Mouse (Mus musculus): ENCODE results near the gene Fgf7.

Fgf7 gene

DNA sequence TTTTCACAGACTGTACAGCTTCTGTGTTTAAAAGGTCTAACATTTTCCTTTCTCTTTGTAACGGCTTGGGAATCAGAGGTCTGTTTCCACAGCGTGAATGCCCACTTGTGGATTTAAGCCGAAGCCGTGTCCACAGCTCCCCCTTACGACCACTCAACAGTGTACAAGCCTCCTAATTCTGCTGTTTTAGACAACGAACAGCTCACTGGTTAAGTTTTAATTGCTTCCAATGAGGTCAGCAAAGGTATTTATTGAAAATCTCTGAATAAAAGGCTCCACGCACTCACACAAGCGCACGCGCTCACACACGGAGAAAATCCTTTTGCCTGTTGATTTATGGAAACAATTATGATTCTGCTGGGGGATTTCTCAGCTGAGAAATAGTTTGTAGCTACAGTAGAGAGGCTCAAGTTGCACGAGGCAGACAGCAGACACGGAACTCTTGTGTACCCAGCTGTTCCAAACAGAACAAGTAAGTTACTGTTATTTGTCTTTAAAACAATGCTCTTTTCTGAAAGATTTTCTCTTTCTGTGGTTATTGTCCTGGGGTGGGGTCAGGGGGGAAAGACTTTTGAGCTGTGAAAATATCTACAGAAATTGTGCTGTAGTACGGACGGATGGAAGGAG, at the start of gene Fgf7:
Fgf7 (plus strand) TSS at position 280 of the 627 bp plus-strand sequence.
- peak; percentile 12 for DNase-seq (ENCODE audit: low read depth, low spot score)

DNA sequence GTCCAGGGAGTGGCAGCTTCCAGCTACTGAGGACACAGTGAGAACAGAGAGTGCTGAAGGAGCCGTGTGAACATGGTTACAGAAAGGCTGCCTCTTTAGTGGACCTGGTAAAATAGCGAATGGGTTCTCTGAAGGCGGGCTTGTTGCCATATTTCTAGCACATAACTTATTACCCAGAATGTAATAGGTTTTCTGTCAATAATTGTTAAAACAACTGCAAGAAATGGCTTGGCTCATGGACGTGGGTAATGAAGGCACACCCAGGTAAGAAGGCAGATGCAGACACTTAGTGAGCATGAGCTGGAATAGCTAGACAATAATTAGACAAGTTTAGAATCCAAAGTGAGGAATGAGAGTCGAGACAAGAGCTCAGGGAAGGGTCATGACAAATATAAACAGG, 32.2 kb upstream of the Fgf7 start:
- no peak for DNase-seq (ENCODE audit: low read depth, low spot score)

GRCm38 (mm10) chr2:126006088-126006487, 28.4 kb upstream of the Fgf7 start:
- peak; percentile 10 for DNase-seq (ENCODE audit: low read depth, low spot score)

GRCm38 (mm10) chr2:126006742-126007141, 27.7 kb upstream of the Fgf7 start:
- DNase-seq (ENCODE audit: low read depth, low spot score): no peak

DNA sequence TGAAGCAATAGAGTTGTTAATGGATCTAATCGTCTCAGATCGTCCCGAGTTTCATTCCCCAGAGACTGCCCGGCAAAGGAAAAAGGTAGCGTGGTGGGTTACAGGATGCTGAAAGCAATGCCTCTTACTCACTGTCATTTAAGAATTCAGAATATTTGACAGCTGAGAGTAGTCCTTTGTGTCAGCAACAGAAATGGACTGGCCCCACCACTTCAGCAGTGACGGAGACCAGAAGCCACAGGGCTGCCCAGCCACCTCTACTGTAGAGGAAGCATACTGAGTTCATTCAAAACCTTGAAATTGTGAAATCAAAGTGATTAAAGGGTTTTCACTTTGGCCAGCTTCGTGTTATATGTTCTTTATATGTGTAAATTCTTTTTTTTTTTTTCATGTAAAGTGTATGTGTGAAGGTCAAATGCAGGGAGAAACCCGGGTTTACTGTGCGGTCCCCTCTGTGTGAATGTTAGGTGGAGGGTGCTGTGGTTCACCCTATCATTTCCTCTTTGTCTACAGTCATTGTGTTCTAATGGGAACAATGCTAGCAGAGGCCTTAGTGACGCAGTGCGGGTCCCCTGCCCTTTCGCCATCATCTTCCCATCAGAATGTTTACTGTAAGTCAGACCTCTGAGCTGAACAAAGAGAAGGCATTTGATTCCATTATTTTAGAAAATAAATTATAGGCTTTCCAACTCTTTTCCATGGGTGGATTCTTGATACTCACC, 19.3 kb upstream of the Fgf7 start:
- no peak for DNase-seq (ENCODE audit: low read depth, low spot score)

GRCm38 (mm10) chr2:126015763-126016473, 18.5 kb upstream of the Fgf7 start:
- no peak for DNase-seq (ENCODE audit: low read depth, low spot score)

GRCm38 (mm10) chr2:126031186-126031900, 3.1 kb upstream of the Fgf7 start:
- DNase-seq (ENCODE audit: low read depth, low spot score): no peak

DNA sequence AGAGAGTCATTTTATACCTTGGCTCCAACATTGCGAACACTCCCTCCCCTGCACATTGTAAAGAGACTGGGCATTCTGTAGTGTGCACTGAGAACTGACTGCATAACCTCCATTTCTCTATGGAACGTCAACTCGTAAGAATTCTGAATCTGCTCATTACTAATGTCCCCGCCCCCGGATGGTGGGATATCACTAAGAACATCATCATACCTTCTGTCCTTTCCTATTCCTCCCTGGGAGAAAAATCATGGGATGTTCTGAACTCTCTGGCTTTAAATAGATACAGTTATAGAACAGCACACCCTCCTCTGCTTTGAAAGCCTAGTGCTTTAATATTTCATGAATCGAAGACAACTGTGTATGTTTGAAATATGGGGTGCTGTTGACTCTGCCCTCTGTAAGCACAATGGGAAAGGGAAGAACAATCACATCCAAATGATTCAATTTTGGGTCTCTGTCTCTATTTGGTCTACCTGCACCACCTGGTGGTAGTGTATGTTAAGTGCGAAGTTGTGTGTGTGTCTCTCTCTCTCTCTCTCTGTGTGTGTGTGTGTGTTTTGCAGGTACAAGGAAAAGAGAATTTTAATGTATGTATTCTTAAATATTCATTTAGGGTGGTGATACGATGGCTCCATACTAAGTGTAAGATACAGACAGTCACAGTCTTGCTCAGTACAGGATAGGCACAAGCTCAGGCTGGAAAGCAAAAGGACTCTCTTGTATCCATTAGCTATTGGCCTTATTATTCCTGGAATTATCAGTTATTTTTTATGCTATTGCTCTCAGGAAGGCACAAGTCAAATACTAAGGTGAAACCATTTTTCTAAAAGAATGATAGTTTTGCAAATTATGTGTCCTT, 1.1 kb upstream of the Fgf7 start:
- no peak for DNase-seq (ENCODE audit: low read depth, low spot score)

DNA sequence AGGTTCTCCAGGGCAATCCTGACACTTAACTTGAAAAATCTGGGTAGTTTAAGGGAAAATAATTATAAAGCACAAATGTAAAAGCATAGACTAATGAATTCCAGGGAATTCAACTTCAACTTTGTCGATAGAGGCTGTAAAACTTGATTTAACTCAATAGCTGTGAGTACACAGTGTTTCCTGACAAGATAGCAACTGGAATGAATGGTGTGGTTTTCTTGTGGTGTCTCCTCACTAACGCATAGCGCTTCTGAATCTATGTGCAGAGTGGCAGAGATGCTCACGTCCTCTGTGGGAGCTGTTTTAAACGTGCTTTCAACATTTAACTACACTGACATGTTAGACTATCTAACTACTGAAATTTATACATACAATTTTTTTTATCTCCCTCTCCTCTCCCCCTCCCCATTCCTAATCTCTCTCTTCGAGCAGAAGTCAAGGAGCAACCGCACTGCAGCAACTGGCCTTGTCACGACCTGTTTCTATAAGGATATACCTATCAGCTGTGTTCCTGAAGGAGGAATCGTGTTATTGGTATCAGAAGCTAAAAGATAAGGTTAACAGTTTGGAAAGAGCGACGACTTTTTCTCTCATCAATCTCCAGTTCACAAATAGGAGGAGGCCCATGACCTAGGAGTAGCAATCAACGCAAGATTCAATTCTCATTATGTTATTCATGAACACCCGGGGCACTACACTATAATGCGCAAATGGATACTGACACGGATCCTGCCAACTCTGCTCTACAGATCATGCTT, 734 bp downstream of the Fgf7 start:
- no peak for DNase-seq (ENCODE audit: low read depth, low spot score)

GRCm38 (mm10) chr2:126036121-126036520, 1.7 kb downstream of the Fgf7 start:
- DNase-seq (ENCODE audit: low read depth, low spot score): no peak

DNA sequence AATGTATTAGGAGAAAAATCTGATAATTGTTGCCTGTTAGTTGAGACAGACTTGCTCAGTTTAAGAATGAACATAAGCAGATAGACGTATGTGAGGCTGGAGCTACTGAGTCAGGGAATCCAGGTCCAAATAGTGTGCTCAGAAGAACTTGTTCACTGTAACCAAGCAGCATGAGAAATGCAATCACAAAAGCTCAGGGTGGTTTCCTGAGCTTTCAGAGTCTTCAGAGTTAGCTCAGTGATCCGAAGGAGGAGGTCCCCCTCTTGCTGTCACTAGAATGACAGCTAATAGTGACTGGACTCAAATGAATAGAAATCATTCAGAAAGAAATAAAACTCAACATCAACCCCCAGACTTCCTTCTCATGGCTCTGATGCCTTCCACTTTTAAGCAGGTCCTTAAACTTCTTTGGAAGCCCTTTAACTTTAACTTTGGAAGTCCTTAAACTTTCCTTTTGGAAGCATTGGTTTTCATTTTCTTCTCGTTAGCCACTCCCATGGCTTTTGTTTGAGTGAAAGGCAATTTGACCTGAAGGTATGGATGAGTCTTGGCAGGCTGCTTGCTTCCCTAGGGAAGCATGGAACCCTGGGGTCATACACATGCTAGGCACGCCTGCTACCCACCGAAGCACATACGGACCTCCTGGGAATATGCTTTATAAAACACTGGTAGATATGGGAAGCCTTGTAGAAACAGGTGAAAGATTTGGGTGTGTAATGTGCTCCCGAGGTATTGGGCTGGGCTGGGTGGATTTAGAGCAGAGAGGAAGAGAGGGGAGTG, 4.0 kb downstream of the Fgf7 start:
- DNase-seq (ENCODE audit: low read depth, low spot score): no peak

- DNase-seq (ENCODE audit: low read depth, low spot score): no peak
Measured at GRCm38 (mm10) chr2:126039414-126039891, 5.0 kb downstream of the Fgf7 start.

DNA sequence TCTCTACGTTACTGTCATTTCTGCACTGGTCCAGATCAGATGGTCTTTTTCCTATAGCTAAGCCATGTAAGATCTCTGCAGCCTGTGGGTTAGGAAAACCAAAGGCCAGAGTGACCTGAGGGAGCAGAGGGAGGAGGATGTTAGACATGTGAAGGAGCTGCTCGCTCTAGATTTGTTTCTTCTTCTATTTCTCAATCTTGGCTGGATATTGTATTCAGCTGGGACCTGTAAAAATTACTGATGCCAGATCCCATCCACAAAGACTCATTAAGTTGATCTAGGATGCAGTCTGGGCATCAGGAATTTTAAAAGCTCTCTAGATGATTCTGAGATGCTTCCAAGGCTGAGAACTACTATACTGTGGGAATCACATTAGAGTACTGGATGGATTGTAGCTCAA, 6.2 kb downstream of the Fgf7 start:
- DNase-seq (ENCODE audit: low read depth, low spot score): no peak

DNA sequence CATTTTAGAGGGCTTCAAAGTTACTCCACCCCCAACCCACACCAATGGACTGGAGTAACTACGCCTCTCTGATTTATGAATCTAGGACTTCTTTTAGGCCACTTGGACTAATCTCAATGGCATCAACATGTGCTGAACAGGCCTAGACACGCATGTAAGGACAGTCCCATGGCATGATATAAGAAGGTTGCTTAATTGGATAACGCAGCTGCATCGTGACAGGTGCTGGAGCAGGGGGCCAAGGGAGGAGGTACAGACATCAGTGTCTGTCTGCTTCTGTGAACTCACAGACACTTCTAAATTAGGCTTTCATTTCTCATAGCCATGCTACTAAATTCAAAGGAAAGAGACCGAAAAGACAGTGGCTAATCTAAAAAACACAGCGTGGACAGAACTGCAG, 6.8 kb downstream of the Fgf7 start:
- no peak for DNase-seq (ENCODE audit: low read depth, low spot score)

- no peak for DNase-seq (ENCODE audit: low read depth, low spot score)
Measured at GRCm38 (mm10) chr2:126042674-126043073, 8.2 kb downstream of the Fgf7 start.

DNA sequence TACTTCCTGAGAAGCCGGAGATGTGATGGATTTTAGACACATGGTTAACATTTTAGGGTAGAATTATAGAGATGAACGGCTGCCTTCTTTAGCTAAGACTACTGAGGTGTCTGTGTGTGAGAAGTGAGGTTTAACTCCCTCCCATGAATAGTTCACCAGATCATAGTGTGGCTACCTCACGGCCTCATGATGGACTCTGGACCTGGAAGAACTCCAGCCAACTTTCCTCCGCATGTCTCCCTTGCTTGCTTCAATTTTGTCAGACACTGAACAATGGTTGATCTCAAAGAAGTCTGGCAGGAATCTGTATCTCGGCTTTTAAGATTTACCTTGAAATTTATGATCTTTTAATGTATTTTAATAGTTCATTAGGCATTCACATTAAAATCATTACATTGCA, 11.2 kb downstream of the Fgf7 start:
- no peak for DNase-seq (ENCODE audit: low read depth, low spot score)

GRCm38 (mm10) chr2:126052749-126053557, 18.5 kb downstream of the Fgf7 start:
- DNase-seq (ENCODE audit: low read depth, low spot score): no peak

- no peak for DNase-seq (ENCODE audit: low read depth, low spot score)
Measured at GRCm38 (mm10) chr2:126053657-126054056, 19.2 kb downstream of the Fgf7 start.

- DNase-seq (ENCODE audit: low read depth, low spot score): no peak
Measured at GRCm38 (mm10) chr2:126060595-126060994, 26.1 kb downstream of the Fgf7 start.
